Mouse (Mus musculus): ENCODE data around the gene Abi1.

GRCm38 (mm10) chr2:22962970-22963369, 77.1 kb downstream of the Abi1 start:
- TF ChIP-seq CTCF (IDR thresholded peaks at IDR 0.05; ENCODE audit: low read depth, low read length) (no peak), EP300 (IDR thresholded peaks at IDR 0.05; ENCODE audit: insufficient read depth, low read depth, low read length) (no peak), POLR2A (IDR thresholded peaks at IDR 0.05; ENCODE audit: insufficient read depth, low read length) (no peak)

All from ES-Bruce4 (cell line).